Mouse (Mus musculus) G1E (cell line): ENCODE data around the gene Rufy4. TPM values are rescaled to one million over a fixed set of nuclear protein-coding genes. Genes with fewer than 3 reads are reported as not detected.

Experiments used
- ATAC-seq: 2 replicates; pipeline ENCODE4 v1.8.0; 2016; ENCODE audit warnings: mild to moderate bottlenecking; ENCODE audit not compliant: insufficient number of reproducible peaks, poor library complexity, low FRiP score, severe bottlenecking; ENCODE audit errors: extremely low read depth
- DNase-seq: peaks from one replicate; pipeline ENCODE4 v3.0.0; 2012; ENCODE audit warnings: low spot score
- H3K27me3 ChIP-seq: 2 replicates; pipeline ENCODE4 v1.6.1; 2012; ENCODE audit warnings: mild to moderate bottlenecking, low read length, inconsistent platforms; ENCODE audit not compliant: insufficient read depth
- H3K36me3 ChIP-seq: replicated peaks from 2 replicates; pipeline ENCODE3; 2012; ENCODE audit warnings: mild to moderate bottlenecking, inconsistent platforms
- H3K4me1 ChIP-seq: 2 replicates; pipeline ENCODE4 v1.6.1; 2012; ENCODE audit warnings: low read depth, low read length, inconsistent platforms, mixed read lengths; ENCODE audit not compliant: insufficient read depth
- H3K4me3 ChIP-seq: 2 replicates; pipeline ENCODE4 v1.5.1; 2012; ENCODE audit warnings: low read depth, mild to moderate bottlenecking, inconsistent platforms, low read length, moderate library complexity, mixed read lengths
- H3K9me3 ChIP-seq: replicated peaks from 2 replicates; pipeline ENCODE4 v1.6.1; 2012; ENCODE audit warnings: inconsistent platforms
- CTCF ChIP-seq: IDR thresholded peaks from 2 replicates; pipeline ENCODE4 v1.5.1; 2012; ENCODE audit warnings: low read depth, low read length, inconsistent platforms, mixed read lengths
- GATA1 ChIP-seq: IDR thresholded peaks from 2 replicates; pipeline ENCODE4 v1.6.1; 2012; ENCODE audit warnings: borderline replicate concordance, low read length, inconsistent platforms, mixed read lengths
- GATA2 ChIP-seq: IDR thresholded peaks from 2 replicates; pipeline ENCODE4 v1.6.1; 2012; ENCODE audit warnings: low read depth, low read length, inconsistent platforms, borderline replicate concordance
- POLR2AphosphoS5 ChIP-seq: IDR thresholded peaks from 2 replicates; pipeline ENCODE4 v1.6.1; 2012; ENCODE audit warnings: low read depth, low read length, inconsistent platforms; ENCODE audit not compliant: insufficient replicate concordance
- TAL1 ChIP-seq: conservative IDR thresholded peaks from 2 replicates; pipeline ENCODE4 v1.6.1; 2012; ENCODE audit warnings: low read depth, low read length, inconsistent platforms, mixed read lengths
- polyA plus RNA-seq: library from polyadenylated mRNA; stranded (reverse); fragments of >175 nt; gene quantifications from 2 replicates; pipeline ENCODE4 v1.2.3, GENCODE M21; 2012
- total RNA-seq, 2 experiments: library from RNA; stranded (forward) in 1 of 2; stranded (reverse) in 1 of 2; fragments of 200-1000 nt in 1 of 2; fragments of >200 nt in 1 of 2; fragmentation: Nextera tagmentation in 1 of 2; gene quantifications; 2 replicates each; pipeline ENCODE4 v1.2.3; 2014 to 2017

Rufy4 gene
- total and polyA plus RNA-seq, 3 experiments = 0.05 TPM; not detected in 2

GRCm38 (mm10) chr1:74103654-74104353, 21.5 kb upstream of the Rufy4 start:
- Histone ChIP-seq H3K36me3 (no peaks in the 10 kb centered on the region), H3K4me1 (no peaks in the 10 kb centered on the region), H3K4me3 (no peak overlapping the region), H3K9me3 (no peaks in the 10 kb centered on the region), H3K27me3 (peaks cover 23% of the 10 kb centered on the region)
- DNase-seq (no peak), ATAC-seq (no peak)
- TF ChIP-seq TAL1 (no peak), GATA2 (no peak), GATA1 (no peak), CTCF (no peak), POLR2AphosphoS5 (no peak)

DNA sequence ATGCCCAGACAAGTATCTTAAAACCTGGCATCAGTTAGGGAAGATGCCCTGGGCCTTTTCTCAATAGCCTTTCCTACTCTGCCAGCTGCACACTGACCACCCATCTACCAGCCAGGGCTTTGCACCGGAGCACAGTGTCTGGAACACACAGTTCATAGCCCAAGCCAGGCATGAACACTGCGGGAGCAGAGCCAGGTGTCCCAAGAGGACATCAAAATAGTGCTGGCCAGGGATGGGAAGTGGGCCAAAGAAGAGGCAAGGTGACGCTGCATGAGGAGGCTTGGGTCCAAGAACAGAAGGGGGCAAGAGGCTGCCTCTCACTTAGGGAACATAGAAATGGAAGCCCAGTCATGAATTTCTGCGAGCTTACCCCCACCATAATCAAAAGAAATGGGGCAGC, 19.7 kb upstream of the Rufy4 start:
- Histone ChIP-seq H3K4me1 (no peaks in the 10 kb centered on the region), H3K9me3 (no peaks in the 10 kb centered on the region), H3K4me3 (no peak overlapping the region), H3K36me3 (no peaks in the 10 kb centered on the region), H3K27me3 (peaks cover 12% of the 10 kb centered on the region)
- DNase-seq (no peak), ATAC-seq (no peak)
- TF ChIP-seq GATA1 (no peak), CTCF (no peak), POLR2AphosphoS5 (no peak), TAL1 (no peak), GATA2 (no peak)

DNA sequence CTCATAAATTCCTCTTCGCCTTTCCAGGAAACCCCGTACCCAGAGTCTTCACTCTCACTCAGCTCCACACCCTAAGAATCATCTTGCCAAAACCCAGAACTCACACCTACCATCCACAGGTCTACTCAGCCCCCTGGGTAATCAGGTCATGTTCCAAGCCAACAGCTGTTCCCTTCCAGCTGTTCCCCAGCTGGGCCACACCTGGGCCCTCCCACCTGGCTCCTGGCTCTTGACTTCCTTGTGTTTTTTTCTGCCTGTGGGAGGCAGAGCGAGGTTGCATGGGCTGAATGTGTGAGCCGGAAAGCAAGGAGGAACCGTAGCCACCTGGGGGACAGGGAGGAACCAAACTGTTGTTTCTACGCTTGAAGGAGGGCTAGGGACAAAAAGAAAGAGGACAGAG, 19.1 kb upstream of the Rufy4 start:
- Histone ChIP-seq H3K36me3 (no peaks in the 10 kb centered on the region), H3K9me3 (no peaks in the 10 kb centered on the region), H3K4me3 (no peak overlapping the region), H3K27me3 (peaks cover 11% of the 10 kb centered on the region), H3K4me1 (no peaks in the 10 kb centered on the region)
- DNase-seq (no peak), ATAC-seq (no peak)
- TF ChIP-seq GATA2 = no peak
- TF ChIP-seq CTCF = no peak
- no peak for TF ChIP-seq TAL1
- no peak for TF ChIP-seq GATA1
- TF ChIP-seq POLR2AphosphoS5 = no peak

DNA sequence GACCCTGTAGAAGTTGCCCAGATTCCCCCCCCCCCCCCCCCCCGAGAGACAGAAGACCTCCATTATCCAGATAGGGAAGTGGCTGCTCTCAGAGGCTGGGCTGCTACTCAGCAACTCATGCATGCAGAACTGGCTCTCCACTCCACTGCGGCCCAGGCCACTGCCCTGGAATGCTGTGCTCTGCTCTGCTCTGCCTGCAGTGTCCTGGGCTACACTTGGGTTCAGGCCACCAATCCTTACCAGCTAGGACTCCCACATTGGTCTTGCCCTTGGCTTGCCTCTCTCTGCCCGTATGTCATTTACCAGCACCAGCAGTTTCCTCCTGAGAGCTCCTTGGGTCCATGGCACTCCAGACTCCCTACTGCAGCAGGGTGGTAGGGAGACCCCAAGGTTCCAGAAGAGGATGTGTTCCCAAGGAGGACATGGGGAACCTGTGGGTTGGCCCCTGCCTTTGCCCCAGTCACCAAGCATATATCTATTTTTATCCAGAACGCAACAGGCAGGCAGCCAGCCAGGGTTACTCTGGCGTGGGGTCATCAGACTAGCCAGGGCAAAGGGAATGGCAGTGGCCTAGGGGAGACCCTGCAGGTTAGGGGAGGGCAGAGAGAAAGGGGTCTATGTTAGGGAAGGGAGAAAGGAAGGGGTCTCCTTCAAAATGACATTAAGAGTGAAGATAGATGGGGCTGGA, 17.3 kb upstream of the Rufy4 start:
- DNase-seq = no peak
- no peak for ATAC-seq
- Histone ChIP-seq H3K4me3 (no peak overlapping the region), H3K4me1 (no peaks in the 10 kb centered on the region), H3K36me3 (no peaks in the 10 kb centered on the region), H3K27me3 (peaks cover 17% of the 10 kb centered on the region), H3K9me3 (no peaks in the 10 kb centered on the region)
- TF ChIP-seq GATA1 (no peak), TAL1 (no peak), GATA2 (no peak), CTCF (no peak), POLR2AphosphoS5 (no peak)

DNA sequence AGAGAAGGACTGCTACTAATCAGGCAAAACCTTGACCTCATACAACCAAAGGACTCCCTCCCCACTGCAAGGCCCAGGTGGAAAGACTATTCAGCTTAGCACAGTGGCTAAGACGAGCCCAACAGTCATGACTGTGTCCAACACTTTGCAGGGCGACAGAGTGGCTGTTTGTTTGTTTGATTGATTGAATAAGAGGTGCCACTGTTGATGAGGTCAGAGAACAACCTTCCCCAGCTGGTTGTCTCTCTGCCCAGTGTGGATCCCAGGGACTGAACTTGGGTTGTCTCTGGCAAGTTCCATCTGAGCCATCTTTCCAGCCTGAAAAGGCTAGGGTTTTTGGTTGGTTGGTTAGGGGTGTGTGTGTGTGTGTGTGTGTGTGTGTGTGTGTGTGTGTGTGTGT, 15.7 kb upstream of the Rufy4 start:
- Histone ChIP-seq H3K4me1 (no peaks in the 10 kb centered on the region), H3K27me3 (peaks cover 22% of the 10 kb centered on the region), H3K36me3 (no peaks in the 10 kb centered on the region), H3K4me3 (no peak overlapping the region), H3K9me3 (no peaks in the 10 kb centered on the region)
- ATAC-seq (no peak), DNase-seq (no peak)
- TF ChIP-seq TAL1 (no peak), POLR2AphosphoS5 (no peak), GATA1 (no peak), GATA2 (no peak), CTCF (no peak)

DNA sequence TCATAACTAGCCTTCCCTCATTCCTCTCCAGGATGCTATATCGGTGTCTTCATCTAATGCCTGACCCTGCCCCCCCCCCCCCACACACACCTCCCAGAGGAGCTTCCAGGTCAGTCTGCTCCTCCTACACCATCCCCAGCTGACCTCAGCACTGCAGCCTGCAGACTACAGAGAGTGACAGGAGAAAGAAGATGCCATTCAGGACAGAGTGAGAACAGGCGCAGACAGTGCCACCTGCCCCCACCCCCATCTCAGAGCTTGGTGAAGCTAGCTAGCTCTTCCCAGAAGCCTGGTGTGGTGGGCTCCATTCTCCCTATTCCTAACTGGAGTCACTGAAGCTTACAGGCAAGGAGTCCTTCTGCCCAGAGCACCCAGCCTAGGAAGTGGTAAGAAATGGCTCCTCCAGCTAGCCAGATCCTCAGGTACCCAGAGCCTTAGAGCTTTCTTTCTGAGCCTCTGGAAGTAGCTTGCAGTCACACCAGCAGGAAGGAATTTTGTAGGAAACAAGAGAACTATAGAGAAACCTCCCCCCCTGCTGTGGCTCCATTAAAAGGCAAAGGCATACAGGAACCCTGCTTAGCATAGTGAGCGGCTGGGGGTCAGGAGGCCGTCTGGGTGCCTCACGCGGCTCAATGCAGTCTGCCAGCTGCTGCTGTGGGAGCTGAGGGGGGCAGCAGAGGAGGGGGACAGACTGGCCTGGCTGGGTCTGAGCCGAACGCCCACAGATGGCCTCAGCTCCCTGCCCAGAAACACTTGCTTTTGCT, 14.2 kb upstream of the Rufy4 start:
- ATAC-seq = no peak
- Histone ChIP-seq H3K36me3 (no peaks in the 10 kb centered on the region), H3K4me1 (no peaks in the 10 kb centered on the region), H3K9me3 (no peaks in the 10 kb centered on the region), H3K4me3 (no peak overlapping the region), H3K27me3 (peaks cover 21% of the 10 kb centered on the region)
- DNase-seq = no peak
- TF ChIP-seq GATA1 (no peak), TAL1 (no peak), GATA2 (no peak), CTCF (no peak), POLR2AphosphoS5 (no peak)
